Comparison of ENCODE assay signal across 34 mouse cellular contexts in the genomic region with DNA sequence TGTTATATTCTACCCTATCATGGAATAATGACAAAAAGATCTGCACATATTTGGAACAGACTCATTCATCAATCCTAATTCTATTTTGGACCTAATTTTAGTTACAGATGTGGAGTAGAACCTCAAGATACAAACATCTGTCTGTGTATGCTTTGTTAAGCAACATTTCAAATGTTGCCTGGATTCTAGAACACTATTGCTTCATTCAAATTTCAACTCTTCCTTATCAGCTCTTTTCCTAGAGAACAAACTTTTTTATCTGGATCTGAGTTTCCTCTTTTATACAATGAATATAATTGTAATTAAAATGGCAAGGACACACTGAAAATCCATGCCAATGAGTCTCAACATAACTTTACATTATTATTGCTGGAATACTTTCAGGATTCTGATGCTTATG. TPM values are rescaled to one million over a fixed set of nuclear protein-coding genes. Genes with fewer than 3 reads are reported as not detected.
"Had no signal": no experiment of that assay in that cellular context is flagged by ENCODE, and none has a peak within 500 bp of the region (broad histone marks: within the 10 kb centered on the region; RNA-seq: fewer than 3 reads in every experiment).

No protein-coding gene starts in this region.

- H3K36me3 ChIP-seq: limb, embryonic 10.5 days; limb, embryonic 12.5 days; limb, embryonic 13.5 days; limb, embryonic 15.5 days; liver, embryonic 12.5 days; liver, embryonic 13.5 days; liver, embryonic 15.5 days; lung, embryonic 15.5 days; midbrain, embryonic 10.5 days; midbrain, embryonic 12.5 days; midbrain, embryonic 13.5 days; midbrain, embryonic 15.5 days; neural tube, embryonic 12.5 days had no signal

- H3K27ac ChIP-seq: left cerebral cortex, adult 2 months; limb, embryonic 10.5 days; limb, embryonic 12.5 days; limb, embryonic 13.5 days; limb, embryonic 15.5 days; liver, embryonic 12.5 days; liver, embryonic 13.5 days; liver, embryonic 14.5 days; lung, embryonic 15.5 days; macrophage; midbrain, embryonic 10.5 days; midbrain, embryonic 12.5 days; midbrain, embryonic 13.5 days; midbrain, embryonic 15.5 days; neural tube, embryonic 12.5 days had no signal

- H3K4me3 ChIP-seq: left cerebral cortex, adult 2 months; limb, embryonic 10.5 days; limb, embryonic 12.5 days; limb, embryonic 13.5 days; limb, embryonic 15.5 days; liver, embryonic 12.5 days; liver, embryonic 13.5 days; liver, embryonic 15.5 days; lung, embryonic 15.5 days; megakaryocyte, embryonic 14.5 days; midbrain, embryonic 10.5 days; midbrain, embryonic 12.5 days; midbrain, embryonic 13.5 days; midbrain, embryonic 15.5 days; myocyte; neural tube, embryonic 12.5 days had no signal

- H3K4me1 ChIP-seq: limb, embryonic 10.5 days; limb, embryonic 12.5 days; limb, embryonic 13.5 days; limb, embryonic 15.5 days; liver, embryonic 12.5 days; liver, embryonic 13.5 days; liver, embryonic 15.5 days; lung, embryonic 15.5 days; megakaryocyte, embryonic 14.5 days; midbrain, embryonic 10.5 days; midbrain, embryonic 12.5 days; midbrain, embryonic 13.5 days; midbrain, embryonic 15.5 days; neural tube, embryonic 12.5 days had no signal

- H3K4me2 ChIP-seq: limb, embryonic 12.5 days; limb, embryonic 13.5 days; limb, embryonic 15.5 days; liver, embryonic 12.5 days; liver, embryonic 13.5 days; lung, embryonic 14.5 days; lung, embryonic 15.5 days; midbrain, embryonic 11.5 days; midbrain, embryonic 12.5 days; midbrain, embryonic 13.5 days; midbrain, embryonic 15.5 days; neural tube, embryonic 12.5 days had no signal

- H3K9me3 ChIP-seq: limb, embryonic 10.5 days; limb, embryonic 12.5 days; limb, embryonic 13.5 days; limb, embryonic 15.5 days; liver, embryonic 12.5 days; liver, embryonic 13.5 days; liver, embryonic 15.5 days; lung, embryonic 15.5 days; midbrain, embryonic 10.5 days; midbrain, embryonic 12.5 days; midbrain, embryonic 13.5 days; midbrain, embryonic 15.5 days; neural tube, embryonic 12.5 days had no signal

- DNase-seq: left cerebral cortex, postnatal 4 days; liver, embryonic 13.5 days; lung, adult 18-20 months; lung, adult 2 months; lung, embryonic 14.5 days; lung, postnatal 10 days; lung, postnatal 14 days; lung, postnatal 36 days; lung, postnatal 4 days; midbrain, embryonic 14.5 days had no signal

- H3K27me3 ChIP-seq: limb, embryonic 12.5 days; limb, embryonic 13.5 days; limb, embryonic 15.5 days; liver, embryonic 12.5 days; liver, embryonic 13.5 days; liver, embryonic 15.5 days; lung, embryonic 15.5 days; megakaryocyte, embryonic 14.5 days; midbrain, embryonic 12.5 days; midbrain, embryonic 13.5 days; midbrain, embryonic 15.5 days; neural tube, embryonic 12.5 days had no signal

- ATAC-seq: lung, postnatal 0 days; midbrain, embryonic 13.5 days; midbrain, embryonic 15.5 days; midbrain, embryonic 16.5 days had no signal

- H3K9ac ChIP-seq: limb, embryonic 12.5 days; limb, embryonic 13.5 days; limb, embryonic 15.5 days; liver, embryonic 12.5 days; liver, embryonic 13.5 days; liver, embryonic 14.5 days; liver, embryonic 15.5 days; lung, embryonic 14.5 days; lung, embryonic 15.5 days; midbrain, embryonic 12.5 days; midbrain, embryonic 13.5 days; midbrain, embryonic 15.5 days; neural tube, embryonic 12.5 days had no signal

RNA-seq across cellular contexts. Expression of a gene that starts 43.8 kb away (rescaled TPM):
- total RNA-seq: megakaryocyte progenitor cell, adult 5-6 weeks; megakaryocyte, adult 5-6 weeks; megakaryocyte-erythroid progenitor cell, adult 5-6 weeks; monocyte, adult 5-6 weeks had no signal
- polyA plus RNA-seq: lung, adult 2 months; macrophage had no signal
